Mouse (Mus musculus) large intestine, adult 2 months (tissue): ENCODE data around the gene Gm10961. TPM values are rescaled to one million over a fixed set of nuclear protein-coding genes. Genes with fewer than 3 reads are reported as not detected.
"Not testable (repeated sequence)": the region's sequence is repeated elsewhere in the genome, so short reads cannot be mapped to it uniquely, and the experiment has no call there.

ENCODE experiments used
- DNase-seq: peaks from one replicate; pipeline ENCODE4 v3.0.0-alpha.2; 2012; ENCODE audit warnings: low read depth, low spot score
- WGBS: fragments of 180-500 bp; shearing (Covaris S2); methylation state at CpG from one replicate; pipeline ENCODE4 v1.1.7; 2018; 5-methylcytosine and 5-hydroxymethylcytosine counted together
- polyA plus RNA-seq: library from polyadenylated mRNA; depleted of rRNA; stranded (reverse); fragments of >200 nt; gene quantifications from 2 replicates; pipeline ENCODE4 v1.2.3, GENCODE M21; 2012

The Gm10961 gene
- polyA plus RNA-seq, 1 experiment = not detected

- 84% methylated on average over 4 of the region's 4 CpGs for WGBS
- DNase-seq = no peak
These were observed 19.7 kb upstream of the Gm10961 start for GRCm38 (mm10) chr3:107611394-107611793.

DNA sequence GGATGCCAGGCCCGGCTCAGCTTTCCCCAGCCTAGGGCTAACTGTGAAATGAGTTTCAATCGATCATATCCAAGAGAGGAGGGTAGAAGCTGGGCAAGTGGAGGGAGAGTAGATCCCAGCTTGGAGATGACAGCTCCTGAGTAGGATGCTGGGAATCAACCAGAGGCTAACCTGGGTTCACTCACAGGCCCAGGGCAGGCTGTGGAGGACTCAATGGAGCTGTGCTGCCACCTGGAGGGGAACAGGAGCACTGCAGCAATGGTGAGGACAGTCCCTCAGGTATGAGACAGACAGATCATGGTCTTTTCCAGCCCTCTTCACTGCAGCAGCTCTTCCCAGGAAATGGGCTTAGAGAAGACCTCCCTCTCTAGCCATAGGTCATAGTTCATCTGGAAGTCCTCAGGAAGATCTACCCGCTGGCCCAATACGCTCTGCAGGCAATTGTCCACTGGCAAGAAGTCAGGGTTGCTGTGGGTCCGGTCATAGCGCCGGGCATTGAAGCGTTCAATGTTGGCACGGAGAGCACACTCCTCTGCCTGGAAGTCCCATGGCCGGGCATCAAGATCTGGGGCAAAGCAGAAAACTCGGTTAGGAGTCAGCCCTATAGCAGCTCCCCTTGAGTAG, 18.1 kb upstream of the Gm10961 start:
- 93% methylated on average over 11 of the region's 11 CpGs for WGBS
- DNase-seq = no peak

DNA sequence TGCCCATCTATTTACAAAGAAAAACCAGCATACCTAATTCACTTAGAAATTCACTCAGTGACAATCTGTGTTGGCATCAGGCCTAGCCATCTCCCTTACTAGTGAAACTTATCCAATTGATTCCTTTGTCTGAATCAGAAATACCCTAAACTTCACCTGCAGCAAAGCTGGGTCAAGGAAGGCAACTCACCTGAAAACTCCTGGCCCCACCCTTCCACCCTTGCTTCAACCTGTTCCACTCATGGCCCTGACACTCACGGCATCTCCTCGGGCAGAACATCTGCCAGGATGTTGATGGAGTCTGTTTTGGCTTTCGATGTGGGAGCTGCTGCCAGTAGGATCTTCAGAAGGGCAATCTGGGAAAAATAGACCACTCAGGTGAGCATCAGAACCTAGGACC, 13.3 kb upstream of the Gm10961 start:
- WGBS = 91% methylated on average over 3 of the region's 3 CpGs

GRCm38 (mm10) chr3:107619911-107620310, 11.2 kb upstream of the Gm10961 start:
- DNase-seq = no peak
- WGBS = 91% methylated on average over 6 of the region's 6 CpGs

More for the DNA sequence above, 13.3 kb upstream of the Gm10961 start:
- no peak for DNase-seq

DNA sequence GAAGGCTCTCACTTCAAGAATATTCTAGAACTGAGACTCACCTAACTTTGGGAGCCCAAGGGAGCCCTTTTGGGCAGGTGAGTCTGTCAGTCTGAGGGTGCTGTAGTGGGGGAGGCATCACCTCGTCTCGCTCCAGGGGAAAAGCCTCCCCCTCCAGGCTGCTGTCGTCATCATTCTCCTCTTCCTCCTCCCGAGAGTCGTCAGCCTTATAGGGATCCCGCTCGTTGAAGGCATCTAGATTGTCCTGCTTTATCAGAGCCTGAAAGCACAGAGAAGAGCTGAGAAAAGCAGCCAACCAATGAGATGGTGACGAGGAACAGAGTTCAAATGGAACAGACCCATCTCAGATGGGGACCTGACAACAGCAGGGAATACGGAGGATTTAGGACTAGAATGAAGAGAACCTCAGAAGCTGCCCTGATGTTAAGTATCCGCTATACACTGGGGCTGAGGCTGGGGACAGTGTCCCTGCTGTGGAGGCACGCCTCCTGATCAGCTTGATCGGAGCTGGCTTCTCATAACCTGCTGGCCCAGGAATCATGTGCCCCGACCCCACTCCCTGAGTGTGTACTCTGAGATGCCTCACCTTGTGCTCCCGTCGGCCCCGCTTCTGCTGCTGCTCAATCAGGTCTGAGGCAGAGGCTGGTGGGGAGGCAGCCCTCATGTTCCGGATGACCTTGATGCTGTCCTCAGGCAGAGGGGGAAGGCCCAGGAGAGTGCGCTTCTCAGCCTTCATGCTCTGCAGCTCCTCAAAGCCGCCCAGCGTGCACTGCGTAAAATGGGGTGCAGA, 9.6 kb upstream of the Gm10961 start:
- DNase-seq = no peak
- WGBS = 90% methylated on average over 21 of the region's 21 CpGs

DNA sequence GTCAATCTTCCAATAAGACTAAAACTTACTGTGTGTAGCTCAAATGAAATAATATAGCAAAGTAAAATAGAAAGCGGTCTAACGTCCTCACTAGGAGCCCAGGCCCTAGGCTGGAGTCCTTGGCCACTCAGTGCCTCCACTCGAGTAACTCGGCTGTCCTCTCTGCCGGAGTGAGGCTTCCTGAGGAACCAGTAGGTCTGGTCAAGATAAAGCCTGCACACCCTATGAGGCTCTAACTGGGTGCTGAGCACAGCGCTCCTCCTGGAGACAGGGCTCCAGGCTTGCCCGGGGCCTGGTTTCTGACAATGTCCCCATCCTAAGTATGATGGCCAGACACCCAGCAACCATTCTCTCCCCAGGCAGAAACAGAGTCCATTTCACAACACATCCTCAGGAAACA, 8.6 kb upstream of the Gm10961 start:
- no peak for DNase-seq
- WGBS = 96% methylated on average over 7 of the region's 7 CpGs

GRCm38 (mm10) chr3:107624424-107624823, 6.7 kb upstream of the Gm10961 start:
- 95% methylated on average over 8 of the region's 8 CpGs for WGBS
- DNase-seq = no peak

GRCm38 (mm10) chr3:107625536-107625935, 5.6 kb upstream of the Gm10961 start:
- WGBS = 93% methylated on average over 8 of the region's 8 CpGs
- no peak for DNase-seq

DNA sequence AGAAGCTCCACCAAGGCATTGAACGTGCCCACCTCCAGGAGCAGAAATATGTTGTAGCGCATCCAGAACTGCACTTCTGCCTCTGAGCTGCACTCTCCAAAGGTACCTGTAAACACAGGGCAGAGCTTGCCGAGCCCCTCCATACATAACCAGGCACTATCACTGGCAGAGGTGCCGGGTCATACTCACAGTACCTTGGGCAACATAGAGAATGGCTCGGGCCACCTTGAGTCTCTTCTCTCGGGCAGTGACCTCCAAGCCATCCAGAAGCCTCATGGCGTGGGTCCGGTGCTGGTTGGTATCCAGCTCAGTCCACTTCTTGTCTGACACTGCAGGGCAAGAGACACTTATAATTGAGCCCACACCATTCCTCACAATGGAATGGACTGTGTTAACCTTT, 4.4 kb upstream of the Gm10961 start:
- DNase-seq = no peak
- WGBS = 97% methylated on average over 8 of the region's 8 CpGs

DNA sequence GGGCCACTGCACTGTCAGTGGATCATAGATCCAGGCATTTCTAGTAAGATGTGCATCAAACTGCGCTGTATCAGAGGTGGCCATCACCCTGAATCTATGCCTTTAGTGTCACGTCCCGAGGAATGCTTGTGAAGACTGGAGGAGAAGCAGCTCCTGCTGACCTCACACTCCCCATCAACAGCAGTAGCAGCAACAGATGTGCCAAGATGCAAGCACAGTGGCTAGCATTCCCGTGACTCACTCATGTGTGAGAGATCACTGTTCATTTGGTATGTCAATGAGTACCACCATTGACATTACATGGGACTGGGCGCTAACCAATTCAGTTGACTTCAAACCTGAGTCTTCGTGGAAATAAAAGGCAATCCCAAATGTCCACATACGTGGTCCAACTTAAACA, 3.5 kb upstream of the Gm10961 start:
- WGBS = 93% methylated on average over 7 of the region's 7 CpGs

DNA sequence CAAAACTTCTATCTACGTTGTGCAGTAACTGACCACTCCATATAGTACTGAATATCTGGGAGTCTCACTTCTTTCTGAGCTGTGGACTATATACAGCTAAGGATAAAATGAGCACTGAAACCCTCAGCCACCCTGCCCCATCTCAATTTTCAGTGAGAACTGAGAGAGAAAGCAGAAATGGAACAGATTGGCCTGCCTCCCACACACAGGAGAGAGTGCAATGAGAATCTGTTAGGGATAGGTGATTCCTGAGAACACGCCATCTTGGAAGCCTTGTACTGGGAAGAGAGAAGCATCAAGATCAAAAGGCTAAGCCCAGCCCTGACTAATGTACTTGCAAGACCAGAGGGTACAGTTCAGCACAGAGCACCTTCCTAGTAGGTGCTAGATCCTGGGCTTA, 2.6 kb upstream of the Gm10961 start:
- no peak for DNase-seq
- 93% methylated on average over 2 of the region's 2 CpGs for WGBS

More for the DNA sequence above, 3.5 kb upstream of the Gm10961 start:
- DNase-seq = no peak

DNA sequence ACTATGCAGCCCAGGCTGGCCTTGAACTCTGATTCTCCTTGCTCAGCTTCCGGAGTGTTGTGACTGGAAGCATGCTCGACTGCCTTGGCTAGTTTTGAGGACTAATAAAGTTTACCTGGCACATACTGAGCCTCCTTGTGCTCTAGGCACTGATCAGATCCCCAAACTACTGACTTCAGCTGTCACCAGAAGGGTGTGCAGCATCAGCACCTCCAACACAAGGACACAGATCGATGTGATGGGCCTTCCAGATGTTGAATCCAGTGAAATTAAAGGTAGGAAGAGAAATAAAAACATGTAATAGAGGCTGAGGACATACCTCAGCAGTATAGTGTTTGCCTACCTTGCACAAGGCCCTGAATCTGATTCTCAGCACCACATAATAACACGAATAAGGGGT, 1.7 kb upstream of the Gm10961 start:
- no peak for DNase-seq
- WGBS = 75% methylated on average over 4 of the region's 4 CpGs

GRCm38 (mm10) chr3:107631523-107631958, 419 bp downstream of the Gm10961 start, which contains the start of gene Strip1:
Gene Strip1 (minus strand): TSS chr3:107631694.
- peak; percentile 90 for DNase-seq
- WGBS = under 1% methylated on average over 35 of the region's 35 CpGs

GRCm38 (mm10) chr3:107632786-107633185, 1.7 kb downstream of the Gm10961 start:
- 87% methylated on average over 4 of the region's 4 CpGs for WGBS

GRCm38 (mm10) chr3:107633906-107634305, 2.8 kb downstream of the Gm10961 start:
- DNase-seq = no peak
- WGBS = 93% methylated on average over 9 of the region's 9 CpGs

More at GRCm38 (mm10) chr3:107632786-107633185, 1.7 kb downstream of the Gm10961 start:
- no peak for DNase-seq

DNA sequence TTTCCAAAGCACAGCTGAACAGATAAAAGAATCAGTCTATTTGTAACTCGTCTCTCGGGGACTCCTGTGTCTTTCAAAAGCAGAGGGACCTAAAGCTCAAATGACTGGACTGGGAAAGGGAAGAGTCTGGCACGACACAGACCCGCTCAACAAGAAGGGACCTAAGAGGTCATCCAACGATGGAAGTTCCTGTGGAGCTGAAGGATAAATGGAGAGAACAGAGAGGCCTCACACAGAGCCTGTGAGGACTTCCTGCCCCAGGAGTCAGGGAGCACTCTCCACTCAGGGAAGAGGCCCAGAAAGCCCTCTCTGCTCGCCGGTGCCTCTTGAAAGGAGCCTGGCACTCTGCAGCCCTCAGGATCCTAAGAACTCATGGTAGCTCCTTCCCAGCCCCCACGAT, 4.7 kb downstream of the Gm10961 start:
- no peak for DNase-seq
- WGBS = 71% methylated on average over 8 of the region's 8 CpGs

GRCm38 (mm10) chr3:107636236-107636635, 5.1 kb downstream of the Gm10961 start:
- no peak for DNase-seq
- WGBS = 80% methylated on average over 3 of the region's 3 CpGs

GRCm38 (mm10) chr3:107637606-107638172, 6.6 kb downstream of the Gm10961 start:
- WGBS = 42% methylated on average over 5 of the region's 5 CpGs
- no peak for DNase-seq

DNA sequence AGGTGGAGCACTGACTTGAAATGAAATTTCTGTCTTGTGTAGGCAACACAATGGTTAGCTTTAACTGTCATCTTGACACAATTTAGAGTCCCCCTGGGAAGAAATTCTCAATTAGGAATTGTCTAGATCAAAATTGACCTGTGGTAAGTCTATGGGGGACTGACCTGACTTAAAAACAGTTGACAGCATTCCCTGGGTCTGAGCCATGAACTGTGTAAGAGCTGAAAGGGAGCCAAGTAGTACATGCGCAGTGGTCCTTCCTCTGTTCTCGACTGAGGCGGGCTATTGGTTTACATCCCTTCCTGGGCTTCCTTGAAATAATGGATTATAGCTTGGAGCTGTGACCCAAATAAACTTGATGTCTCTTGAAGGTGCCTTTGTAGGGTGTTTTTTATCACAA, 15.8 kb downstream of the Gm10961 start:
- WGBS = 78% methylated on average over 3 of the region's 3 CpGs

DNA sequence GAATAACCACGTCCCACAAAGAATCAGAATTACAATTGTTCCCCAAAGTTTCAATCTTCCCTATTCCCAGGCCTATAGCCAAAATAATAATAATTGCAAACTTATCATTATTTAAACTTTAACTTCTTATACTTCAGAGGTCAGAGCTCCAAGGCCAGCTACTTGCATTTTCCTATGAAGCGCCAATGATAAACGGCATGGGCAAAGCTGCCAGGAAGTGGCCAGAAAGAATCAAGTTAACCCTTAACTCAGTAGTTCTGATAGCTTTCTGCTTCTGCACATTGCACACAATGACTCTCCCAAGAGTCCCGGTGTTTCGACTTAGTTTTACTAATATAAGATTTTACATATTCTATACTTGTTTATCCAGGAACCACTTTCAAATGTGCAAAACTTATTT, 19.2 kb downstream of the Gm10961 start:
- not testable (repeated sequence) for DNase-seq
- WGBS = 55% methylated on average over 5 of the region's 5 CpGs

More for the DNA sequence above, 15.8 kb downstream of the Gm10961 start:
- no peak for DNase-seq

- WGBS = 93% methylated on average over 3 of the region's 3 CpGs
- DNase-seq = no peak
These were observed 21.8 kb downstream of the Gm10961 start for GRCm38 (mm10) chr3:107652968-107653367.
